Mouse (Mus musculus): Measurements from ENCODE around the gene Alppl2.

DNA sequence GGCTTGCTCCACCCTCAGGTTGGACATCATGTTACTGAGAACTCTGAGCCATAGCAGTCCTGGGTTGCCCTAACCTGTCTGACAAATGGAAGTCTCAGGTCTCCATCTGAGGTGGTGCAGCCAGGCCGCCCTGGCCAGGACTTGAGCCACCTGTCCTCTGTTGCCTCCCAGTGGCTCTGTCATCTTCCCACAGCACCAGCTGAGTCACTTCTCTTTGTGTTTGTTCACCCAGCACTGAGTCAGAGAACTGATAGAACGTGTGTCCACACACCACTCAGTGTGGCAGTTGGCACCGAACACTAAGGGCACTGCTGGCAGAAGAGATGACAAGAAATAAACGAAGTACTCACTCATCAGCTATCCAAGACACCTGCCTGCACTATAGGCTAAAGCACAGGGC, 38.4 kb downstream of the Alppl2 start:
- TF ChIP-seq POLR2A (IDR thresholded peaks at IDR 0.05; ENCODE audit: insufficient read depth, low read depth, low read length) (no peak), CTCF (IDR thresholded peaks at IDR 0.05; ENCODE audit: insufficient read depth, low read depth, low read length) (no peak)
